Mouse (Mus musculus) heart, embryonic 15.5 days (tissue): ENCODE data around the gene Ppard. TPM values are rescaled to one million over a fixed set of nuclear protein-coding genes. Genes with fewer than 3 reads are reported as not detected.
A peak's percentile ranks its signal among the peaks of the same experiment; 100 is the strongest.

Experiments used
- ATAC-seq: fragments of 200-750 bp; cut with Nextera tagmentation; replicated peaks from 2 replicates; pipeline ENCODE4 v1.8.0; 2017; ENCODE audit warnings: low read depth, moderate TSS enrichment; ENCODE audit not compliant: insufficient number of reproducible peaks, insufficient read depth, low FRiP score
- H3K27ac ChIP-seq: fragments of 300-500 bp; sonication (generic); 2 replicates; pipeline ENCODE4 v1.5.1; 2015; ENCODE audit warnings: mild to moderate bottlenecking, inconsistent platforms
- H3K27me3 ChIP-seq: fragments of 300-500 bp; sonication (generic); 2 replicates; pipeline ENCODE4 v1.6.1; 2015; ENCODE audit warnings: inconsistent platforms
- H3K36me3 ChIP-seq: fragments of 300-500 bp; sonication (generic); 2 replicates; pipeline ENCODE4 v1.6.1; 2015; ENCODE audit warnings: mild to moderate bottlenecking, inconsistent platforms
- H3K4me1 ChIP-seq: fragments of 300-500 bp; sonication (generic); replicated peaks from 2 replicates; pipeline ENCODE4 v1.6.1; 2015; ENCODE audit warnings: inconsistent platforms
- H3K4me2 ChIP-seq: fragments of 300-500 bp; sonication (generic); 2 replicates; pipeline ENCODE4 v1.6.1; 2015; ENCODE audit warnings: inconsistent platforms, mild to moderate bottlenecking, moderate library complexity
- H3K4me3 ChIP-seq: fragments of 300-500 bp; sonication (generic); 2 replicates; pipeline ENCODE4 v1.5.1; 2015; ENCODE audit warnings: mild to moderate bottlenecking, inconsistent platforms
- H3K9ac ChIP-seq: fragments of 300-500 bp; sonication (generic); 2 replicates; pipeline ENCODE4 v1.6.1; 2015; ENCODE audit warnings: mild to moderate bottlenecking, inconsistent platforms
- H3K9me3 ChIP-seq: fragments of 300-500 bp; sonication (generic); replicated peaks from 2 replicates; pipeline ENCODE4 v1.6.1; 2016; ENCODE audit warnings: inconsistent platforms
- WGBS: fragments of 180-500 bp; shearing (Covaris S2); methylation state at CpG from one replicate; pipeline ENCODE4 v1.1.7; 2015; ENCODE audit warnings: mixed read lengths; 5-methylcytosine and 5-hydroxymethylcytosine counted together
- polyA plus RNA-seq: library from polyadenylated mRNA; unstranded; fragments of >200 nt; fragmentation: Nextera tagmentation; extraction: Ambion mirVana; gene quantifications from 2 replicates; pipeline ENCODE4 v1.2.1, GENCODE M21; 2015

Gene Ppard
- polyA plus RNA-seq, 1 experiment from 2014 or later = 1.1 TPM

DNA sequence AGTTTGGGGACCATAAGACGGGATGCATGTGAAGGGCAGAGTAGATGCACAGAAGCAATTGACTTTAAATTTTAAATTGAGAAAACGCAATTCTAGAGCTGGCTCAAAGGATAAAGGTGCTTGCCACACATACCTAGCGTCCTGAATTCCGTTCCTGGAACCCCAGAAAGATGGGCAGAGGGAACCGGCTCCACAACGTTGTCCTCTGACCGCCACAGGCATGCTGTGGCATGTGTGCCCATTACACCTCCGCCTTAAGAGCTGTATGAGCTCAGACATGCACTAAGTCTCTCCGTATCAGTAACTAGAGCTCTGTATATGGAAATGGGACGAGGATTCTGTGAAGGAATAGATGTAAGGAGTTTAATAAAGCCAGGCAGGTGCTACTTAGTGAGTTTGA, 7.9 kb upstream of the Ppard start:
- 83% methylated on average over 10 of the region's 10 CpGs for WGBS
- no peak overlapping the region for H3K4me3 ChIP-seq
- H3K27ac ChIP-seq = no peak overlapping the region
- H3K36me3 ChIP-seq = no peaks in the 10 kb centered on the region
- H3K4me1 ChIP-seq = peaks cover 24% of the 10 kb centered on the region
- H3K9me3 ChIP-seq = no peaks in the 10 kb centered on the region
- no peak for ATAC-seq
- no peaks in the 10 kb centered on the region for H3K27me3 ChIP-seq
- H3K4me2 ChIP-seq = no peak overlapping the region
- H3K9ac ChIP-seq = no peak overlapping the region

- H3K4me1 ChIP-seq = peaks cover 24% of the 10 kb centered on the region
- no peaks in the 10 kb centered on the region for H3K27me3 ChIP-seq
- H3K27ac ChIP-seq = no peak overlapping the region
- no peaks in the 10 kb centered on the region for H3K9me3 ChIP-seq
- ATAC-seq = peak; percentile 40
- H3K4me3 ChIP-seq = peak overlapping the region; percentile 26
- peak overlapping the region; percentile 66 for H3K4me2 ChIP-seq
- no peaks in the 10 kb centered on the region for H3K36me3 ChIP-seq
- H3K9ac ChIP-seq = peak overlapping the region; percentile 23; the same call in 1 of the 2 replicates
- whole genome bisulfite sequencing = 3% methylated on average over 21 of the region's 21 CpGs
Observed at GRCm38 (mm10) chr17:28226014-28226413, 6.5 kb upstream of the Ppard start.

GRCm38 (mm10) chr17:28230486-28230885, 2.0 kb upstream of the Ppard start:
- H3K4me2 ChIP-seq = no peak overlapping the region
- H3K36me3 ChIP-seq = no peaks in the 10 kb centered on the region
- no peak overlapping the region for H3K27ac ChIP-seq
- H3K27me3 ChIP-seq = no peaks in the 10 kb centered on the region
- H3K9ac ChIP-seq = no peak overlapping the region
- WGBS = 73% methylated on average over 6 of the region's 6 CpGs
- H3K4me3 ChIP-seq = no peak overlapping the region
- H3K4me1 ChIP-seq = peaks cover 19% of the 10 kb centered on the region
- no peak for ATAC-seq
- H3K9me3 ChIP-seq = no peaks in the 10 kb centered on the region

DNA sequence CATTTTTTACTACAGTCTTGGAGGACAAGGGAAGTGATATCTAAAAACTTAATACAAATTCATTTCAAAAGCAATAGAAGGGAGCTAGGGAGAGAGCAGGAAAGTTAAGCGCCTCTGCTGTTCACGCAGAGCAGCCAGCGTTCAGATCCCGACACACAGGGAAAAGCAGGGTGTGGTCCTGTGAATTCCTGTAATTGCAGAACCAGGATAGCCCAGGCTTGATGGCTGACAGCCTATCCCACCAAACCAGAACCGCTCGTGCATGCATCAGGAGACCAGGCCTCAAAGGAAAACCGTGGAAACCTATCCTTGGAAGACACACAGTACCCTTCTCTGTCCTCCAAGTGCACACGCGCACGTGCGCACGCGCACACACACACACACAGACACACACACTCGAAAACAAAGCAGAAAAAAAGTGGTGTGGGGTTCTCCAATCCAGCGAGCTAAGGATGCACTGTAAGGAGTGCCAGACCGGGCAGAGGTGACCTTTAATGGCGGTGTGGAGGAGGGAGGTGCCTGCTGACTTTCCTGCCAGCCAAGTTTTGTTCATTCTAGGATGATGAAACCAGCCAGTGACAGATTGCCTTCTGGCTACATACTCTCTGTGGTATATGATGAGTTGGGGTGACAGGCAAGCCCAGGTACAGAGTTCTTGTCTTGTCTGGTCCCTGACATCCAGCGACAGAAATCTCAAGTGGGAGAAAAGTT, 1.3 kb upstream of the Ppard start:
- H3K4me2 ChIP-seq = no peak overlapping the region
- no peak overlapping the region for H3K27ac ChIP-seq
- H3K9me3 ChIP-seq = no peaks in the 10 kb centered on the region
- no peaks in the 10 kb centered on the region for H3K27me3 ChIP-seq
- H3K4me1 ChIP-seq = peaks cover 14% of the 10 kb centered on the region; the same call in 1 of the 2 replicates
- H3K4me3 ChIP-seq = no peak overlapping the region
- H3K36me3 ChIP-seq = no peaks in the 10 kb centered on the region
- H3K9ac ChIP-seq = no peak overlapping the region
- 82% methylated on average over 18 of the region's 18 CpGs for WGBS
- no peak for ATAC-seq

DNA sequence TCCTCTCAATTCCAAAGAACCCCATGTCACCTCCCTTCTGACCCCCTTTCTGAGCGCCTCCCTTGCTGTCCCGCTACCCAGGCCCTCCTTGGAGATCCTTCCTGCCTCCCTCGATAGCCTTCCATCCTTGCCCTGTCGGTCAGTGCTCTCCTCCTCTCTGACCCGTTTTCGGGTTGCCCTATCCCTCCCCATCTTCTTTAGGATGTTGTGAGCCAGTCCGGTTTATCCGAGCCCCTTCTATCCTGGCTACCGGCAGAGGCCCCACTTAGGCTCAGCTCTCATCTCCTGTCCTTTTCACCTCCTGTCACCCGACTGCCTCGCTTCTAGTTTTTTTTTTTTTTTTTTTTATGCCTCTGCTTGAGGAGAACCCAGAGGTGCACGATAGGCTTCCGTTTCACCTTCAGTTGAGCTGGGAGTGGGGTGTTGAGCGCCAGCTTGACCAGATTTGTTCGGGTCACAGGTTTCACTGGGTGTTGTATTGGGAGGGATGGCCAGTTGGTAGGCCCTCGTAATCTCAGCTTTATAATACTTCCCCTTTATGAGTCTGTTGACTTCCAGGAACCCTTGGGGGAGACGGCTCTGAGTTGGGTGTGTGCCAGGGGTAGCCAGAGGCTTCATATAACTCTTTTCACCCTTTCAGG, 711 bp downstream of the Ppard start:
- Histone ChIP-seq H3K9ac (peak overlapping the region; percentile 91), H3K27ac (peak overlapping the region; percentile 79), H3K4me2 (peak overlapping the region; percentile 73), H3K27me3 (no peaks in the 10 kb centered on the region), H3K4me1 (peaks cover 16% of the 10 kb centered on the region; the same call in 1 of the 2 replicates), H3K4me3 (peak overlapping the region; percentile 81), H3K9me3 (no peaks in the 10 kb centered on the region), H3K36me3 (no peaks in the 10 kb centered on the region)
- WGBS = 6% methylated on average over 17 of the region's 17 CpGs
- peak; percentile 14; the same call in 1 of the 2 replicates for ATAC-seq

- H3K36me3 ChIP-seq = peaks cover 4% of the 10 kb centered on the region; the same call in 1 of the 2 replicates
- no peak overlapping the region for H3K9ac ChIP-seq
- H3K27me3 ChIP-seq = no peaks in the 10 kb centered on the region
- H3K27ac ChIP-seq = no peak overlapping the region
- 86% methylated on average over 5 of the region's 5 CpGs for WGBS
- peaks cover 16% of the 10 kb centered on the region; the same call in 1 of the 2 replicates for H3K4me1 ChIP-seq
- H3K4me3 ChIP-seq = no peak overlapping the region
- no peak overlapping the region for H3K4me2 ChIP-seq
- ATAC-seq = no peak
- H3K9me3 ChIP-seq = no peaks in the 10 kb centered on the region
Observed at GRCm38 (mm10) chr17:28234641-28235040, 2.1 kb downstream of the Ppard start.

DNA sequence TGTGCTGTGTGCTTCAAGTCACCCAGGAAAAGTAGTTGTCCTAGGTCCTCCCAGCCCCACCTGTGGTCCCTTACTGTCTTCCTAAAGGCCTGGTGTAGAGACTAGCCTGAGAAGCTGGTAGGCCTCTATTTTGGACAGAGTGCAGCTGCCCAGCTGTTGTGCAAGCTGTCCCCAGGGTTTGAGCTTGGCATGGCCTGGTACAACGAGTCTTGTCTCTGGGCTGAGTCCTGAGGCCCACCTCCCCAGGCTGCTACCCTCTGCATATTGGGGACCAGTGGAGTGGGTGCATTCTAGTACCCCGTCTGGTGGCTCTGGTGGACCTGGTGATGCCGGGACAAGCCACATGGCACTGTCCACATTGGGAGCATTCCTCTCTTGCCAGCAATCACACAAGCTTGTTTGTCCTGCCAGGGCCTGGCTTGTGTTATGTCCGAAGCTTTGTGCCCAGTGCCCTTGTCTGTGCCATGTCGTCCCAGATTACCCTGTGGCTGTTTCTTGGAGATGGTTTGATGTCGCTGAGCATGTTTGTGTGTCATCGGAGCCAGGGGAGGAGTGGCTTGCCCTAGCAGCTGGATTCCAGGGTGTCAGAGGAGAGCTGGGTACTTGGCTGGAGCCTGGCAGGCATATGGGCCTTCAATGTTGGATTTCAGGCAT, 3.6 kb downstream of the Ppard start:
- H3K27ac ChIP-seq = no peak overlapping the region
- 74% methylated on average over 7 of the region's 7 CpGs for WGBS
- no peak for ATAC-seq
- peaks cover 4% of the 10 kb centered on the region; the same call in 1 of the 2 replicates for H3K36me3 ChIP-seq
- H3K4me1 ChIP-seq = peaks cover 16% of the 10 kb centered on the region; the same call in 1 of the 2 replicates
- H3K4me3 ChIP-seq = no peak overlapping the region
- no peaks in the 10 kb centered on the region for H3K9me3 ChIP-seq
- H3K27me3 ChIP-seq = no peaks in the 10 kb centered on the region
- no peak overlapping the region for H3K4me2 ChIP-seq
- H3K9ac ChIP-seq = no peak overlapping the region

- H3K4me1 ChIP-seq = peaks cover 16% of the 10 kb centered on the region; the same call in 1 of the 2 replicates
- peaks cover 4% of the 10 kb centered on the region; the same call in 1 of the 2 replicates for H3K36me3 ChIP-seq
- H3K9me3 ChIP-seq = no peaks in the 10 kb centered on the region
- no peak overlapping the region for H3K4me3 ChIP-seq
- H3K27ac ChIP-seq = no peak overlapping the region
- WGBS = 84% methylated on average over 4 of the region's 4 CpGs
- H3K4me2 ChIP-seq = no peak overlapping the region
- ATAC-seq = no peak
- no peaks in the 10 kb centered on the region for H3K27me3 ChIP-seq
- H3K9ac ChIP-seq = no peak overlapping the region
Observed at GRCm38 (mm10) chr17:28236636-28237015, 4.1 kb downstream of the Ppard start.

- H3K9ac ChIP-seq = no peak overlapping the region
- H3K4me3 ChIP-seq = no peak overlapping the region
- H3K4me2 ChIP-seq = no peak overlapping the region
- no peak for ATAC-seq
- no peak overlapping the region for H3K27ac ChIP-seq
- no peaks in the 10 kb centered on the region for H3K27me3 ChIP-seq
- peaks cover 22% of the 10 kb centered on the region for H3K4me1 ChIP-seq
- H3K36me3 ChIP-seq = peaks cover 4% of the 10 kb centered on the region; the same call in 1 of the 2 replicates
- WGBS = 71% methylated on average over 5 of the region's 5 CpGs
- H3K9me3 ChIP-seq = no peaks in the 10 kb centered on the region
Observed at GRCm38 (mm10) chr17:28237362-28237761, 4.9 kb downstream of the Ppard start.

DNA sequence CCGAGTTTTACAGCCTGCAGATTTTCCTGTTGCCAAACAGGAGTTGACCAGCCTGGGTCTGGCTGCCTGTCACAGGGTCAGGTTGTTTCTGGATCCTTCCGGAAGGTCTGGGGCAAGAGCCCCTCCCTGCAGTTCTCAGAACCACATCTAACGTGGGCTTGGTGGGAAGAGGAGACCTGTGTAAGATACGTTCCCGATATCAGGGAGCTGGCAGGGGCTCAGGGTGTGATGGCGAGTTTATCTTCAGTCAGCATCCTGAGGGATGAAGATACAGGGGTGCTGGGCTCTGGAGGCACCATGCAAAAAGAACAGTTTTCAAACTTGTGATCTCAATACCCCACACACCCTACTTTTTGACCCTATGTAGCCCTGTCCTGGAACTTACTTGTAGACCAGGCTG, 5.4 kb downstream of the Ppard start:
- ATAC-seq = no peak
- Histone ChIP-seq H3K9me3 (no peaks in the 10 kb centered on the region), H3K4me1 (peaks cover 26% of the 10 kb centered on the region), H3K27me3 (no peaks in the 10 kb centered on the region), H3K27ac (no peak overlapping the region), H3K4me3 (no peak overlapping the region), H3K4me2 (no peak overlapping the region), H3K9ac (no peak overlapping the region), H3K36me3 (peaks cover 4% of the 10 kb centered on the region; the same call in 1 of the 2 replicates)
- WGBS = 76% methylated on average over 6 of the region's 6 CpGs

DNA sequence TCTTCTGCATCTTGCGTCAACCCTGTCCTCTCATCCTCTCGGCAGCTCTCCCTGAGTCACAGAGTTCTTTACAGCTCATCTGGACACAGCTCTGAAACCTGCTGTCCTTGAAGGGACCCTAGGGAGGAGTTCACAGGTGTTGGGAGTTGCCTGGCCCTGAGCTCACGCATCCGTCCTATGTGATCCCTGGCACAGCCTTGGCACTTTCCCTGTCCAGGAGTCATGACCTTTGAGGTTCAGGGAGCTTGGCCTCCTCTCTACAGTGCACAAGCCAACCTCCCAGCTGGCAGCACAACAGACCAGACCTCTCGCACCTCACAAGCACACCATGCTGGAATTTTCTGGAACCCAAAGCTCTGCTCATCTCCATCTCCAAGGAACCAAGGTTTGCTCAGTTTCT, 8.3 kb downstream of the Ppard start:
- ATAC-seq = no peak
- H3K27ac ChIP-seq = no peak overlapping the region
- no peak overlapping the region for H3K4me3 ChIP-seq
- H3K4me2 ChIP-seq = no peak overlapping the region
- peaks cover 34% of the 10 kb centered on the region for H3K4me1 ChIP-seq
- H3K36me3 ChIP-seq = peaks cover 4% of the 10 kb centered on the region; the same call in 1 of the 2 replicates
- WGBS = 82% methylated on average over 5 of the region's 5 CpGs
- no peaks in the 10 kb centered on the region for H3K9me3 ChIP-seq
- H3K9ac ChIP-seq = no peak overlapping the region
- H3K27me3 ChIP-seq = no peaks in the 10 kb centered on the region
